Mouse (Mus musculus): ENCODE measurements at regions not wholly inside any gene's neighbourhood (a gene's known extent, or its start where the extent isn't known, plus 50 kb on each side); places are given as distances from the start of the nearest gene placed in this dataset.

DNA sequence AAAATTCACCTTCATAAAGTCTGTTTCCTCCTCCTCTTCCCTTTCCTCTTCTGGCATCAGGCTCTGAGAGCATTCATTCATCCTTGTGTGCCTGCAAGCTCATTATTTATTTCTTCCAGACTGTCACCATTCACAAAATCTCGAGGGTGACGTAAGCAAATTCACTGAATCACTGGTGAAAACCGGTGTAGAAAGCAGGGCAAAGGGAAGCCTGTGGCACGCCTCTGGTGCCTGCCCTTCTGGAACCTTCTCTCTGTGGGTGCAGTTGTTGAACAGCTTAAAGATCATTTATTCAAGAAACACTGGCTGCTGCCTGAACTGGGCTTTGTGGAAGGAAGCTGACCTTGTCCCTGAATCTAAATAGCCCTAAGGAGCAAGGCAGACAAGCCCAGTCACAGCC, 177.0 kb downstream of the Slc38a4 start:
- DNase-seq: no peak

DNA sequence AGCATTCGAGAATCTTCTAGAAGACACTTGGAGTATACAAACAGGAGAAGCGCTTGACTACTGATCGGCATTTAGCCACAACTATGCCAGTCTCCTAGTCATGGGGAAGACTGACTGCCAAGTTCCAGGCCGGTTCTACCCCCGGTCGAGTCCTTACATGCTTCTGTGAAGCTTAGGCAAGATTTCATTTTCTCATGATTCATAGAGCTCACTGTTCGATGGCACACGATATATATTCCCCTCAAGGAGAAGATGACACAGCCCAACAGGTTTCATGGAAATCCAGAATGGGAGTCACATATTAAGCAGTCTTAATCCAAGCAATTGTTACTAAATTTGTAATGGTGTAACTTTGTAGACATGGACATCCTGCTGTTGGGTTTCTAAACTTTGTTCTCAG, 177.8 kb downstream of the Slc38a4 start:
- no peak for DNase-seq

- no peak for DNase-seq
Measured at GRCm38 (mm10) chr15:96877271-96877670, 177.7 kb upstream of the Slc38a2 start.

GRCm38 (mm10) chr15:96874145-96874544, 174.6 kb upstream of the Slc38a2 start:
- no peak for DNase-seq

- no peak for DNase-seq
Measured at GRCm38 (mm10) chr15:96873562-96873961, 174.0 kb upstream of the Slc38a2 start.

DNA sequence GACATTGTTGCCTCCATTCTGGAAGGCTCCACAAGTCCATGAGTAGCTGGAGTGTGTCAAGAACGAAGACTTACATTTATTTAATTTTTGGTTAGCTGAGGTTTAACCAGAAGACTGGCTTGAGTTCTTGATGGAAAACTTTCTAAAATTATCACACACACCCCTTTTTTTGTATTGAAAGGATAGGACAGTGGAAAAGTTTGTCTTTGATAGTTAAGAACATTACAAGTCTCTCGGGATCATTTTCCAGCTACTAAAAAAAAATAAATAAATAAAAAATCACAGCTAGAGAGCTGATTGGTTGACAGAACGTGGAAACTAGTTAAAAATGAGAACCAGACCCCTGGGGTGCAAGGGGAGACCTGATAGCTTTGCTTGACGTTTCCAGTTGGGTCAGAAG, 173.6 kb upstream of the Slc38a2 start:
- no peak for DNase-seq

DNA sequence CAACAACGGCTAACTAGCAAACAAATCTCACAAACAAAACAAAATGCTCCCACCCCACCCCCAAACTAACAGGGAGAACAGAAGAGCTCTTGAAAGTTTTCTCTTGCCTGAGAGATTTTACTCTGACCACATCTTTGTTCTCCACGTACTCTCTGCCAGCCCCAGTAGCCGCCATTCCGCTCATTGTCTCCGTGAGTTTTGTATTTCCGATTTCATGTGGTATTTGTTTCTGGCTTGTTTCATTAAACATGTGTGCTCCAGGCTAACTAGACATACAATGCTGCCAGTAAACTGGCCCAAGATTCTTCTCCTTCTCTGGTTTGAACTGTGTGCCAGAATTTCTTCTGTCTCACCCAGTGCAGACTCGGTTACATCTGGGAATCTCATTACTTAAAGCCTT, 168.2 kb upstream of the Slc38a2 start:
- DNase-seq: no peak

GRCm38 (mm10) chr15:96865932-96866331, 166.4 kb upstream of the Slc38a2 start:
- no peak for DNase-seq

GRCm38 (mm10) chr15:96857709-96858108, 158.2 kb upstream of the Slc38a2 start:
- no peak for DNase-seq

GRCm38 (mm10) chr15:96851970-96852768, 152.6 kb upstream of the Slc38a2 start:
- no peak for DNase-seq

- DNase-seq: no peak
Measured at GRCm38 (mm10) chr15:96848150-96848549, 148.6 kb upstream of the Slc38a2 start.

DNA sequence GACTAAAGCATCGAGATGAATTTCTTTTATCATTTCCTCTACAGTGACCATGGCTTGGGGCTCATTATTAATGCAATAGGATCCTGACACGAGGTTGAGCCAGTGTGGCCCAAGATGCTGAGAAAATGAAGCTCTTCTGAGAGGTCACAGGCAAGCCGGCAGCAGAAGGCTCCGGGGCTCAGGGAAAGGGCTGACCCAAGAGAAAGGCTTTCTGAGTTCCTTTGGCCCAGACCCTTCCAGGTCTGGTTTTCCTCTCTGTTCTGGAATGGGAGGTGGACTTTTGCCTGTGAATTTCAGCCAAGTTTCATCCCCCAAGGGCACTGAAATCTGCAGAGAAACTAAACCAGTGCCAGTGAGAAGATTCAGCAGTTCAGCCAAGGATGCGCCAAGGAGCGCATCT, 145.7 kb upstream of the Slc38a2 start:
- no peak for DNase-seq

DNA sequence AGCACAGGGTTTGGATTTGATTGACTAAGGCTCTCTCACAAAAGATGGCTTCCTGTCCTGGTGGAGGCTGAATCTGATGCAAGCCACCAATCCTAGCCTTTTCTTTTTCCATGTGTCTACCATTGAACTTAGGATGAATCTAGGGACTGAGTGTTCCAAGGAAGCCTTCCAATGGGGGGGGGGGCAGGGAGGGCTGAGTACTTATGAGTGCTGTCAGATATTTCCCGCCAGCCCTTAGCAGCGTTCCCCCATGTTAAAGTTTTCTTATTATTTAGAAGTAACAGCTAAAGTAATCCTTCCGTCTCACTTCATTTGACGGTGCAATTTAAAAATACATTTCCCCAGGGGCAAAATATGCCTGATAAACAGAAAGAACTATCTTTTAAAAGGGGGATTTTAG, 144.8 kb upstream of the Slc38a2 start:
- no peak for DNase-seq

DNA sequence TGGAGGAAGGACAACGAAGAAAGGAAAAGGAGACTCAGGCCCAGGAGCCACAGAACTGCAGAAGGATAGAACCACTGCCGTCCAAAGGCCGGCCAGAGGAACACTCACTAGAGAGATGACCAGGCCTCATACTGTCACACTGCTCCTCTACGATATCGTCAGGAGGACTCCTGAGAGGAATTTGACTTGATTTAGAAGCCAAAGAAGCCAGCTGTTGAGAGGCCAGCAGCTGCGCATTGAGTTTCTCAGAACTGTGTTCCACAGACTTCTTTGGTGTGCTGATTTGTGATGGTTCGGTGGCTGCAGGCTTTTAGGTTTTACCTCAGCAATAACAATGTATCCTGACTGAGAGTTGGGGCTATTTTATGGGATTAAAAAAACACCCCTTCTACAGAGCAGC, 144.1 kb upstream of the Slc38a2 start:
- no peak for DNase-seq

GRCm38 (mm10) chr15:96842881-96843280, 143.4 kb upstream of the Slc38a2 start:
- no peak for DNase-seq

DNA sequence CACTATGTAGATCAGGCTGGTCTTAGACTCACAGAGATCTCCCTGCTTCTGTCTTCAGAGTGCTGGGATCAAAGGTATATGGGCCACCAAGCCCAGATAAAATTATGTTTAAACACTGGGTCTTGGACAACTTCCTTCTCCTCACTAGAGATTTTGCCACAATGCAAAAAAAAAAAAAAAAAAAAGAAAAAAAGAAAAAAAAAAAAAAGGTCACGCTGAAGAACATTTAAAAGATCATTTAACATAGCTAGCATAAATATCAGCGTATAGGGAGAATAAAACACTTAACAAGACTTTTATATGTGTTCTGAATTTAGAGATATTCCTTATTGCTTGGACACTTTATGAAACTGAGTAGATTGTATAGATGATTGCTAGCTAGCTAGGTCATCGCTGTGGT, 137.1 kb upstream of the Slc38a2 start:
- no peak for DNase-seq

- DNase-seq: no peak
Measured at GRCm38 (mm10) chr15:96834862-96835261, 135.3 kb upstream of the Slc38a2 start.

GRCm38 (mm10) chr15:96834162-96834843, 134.8 kb upstream of the Slc38a2 start:
- DNase-seq: no peak

DNA sequence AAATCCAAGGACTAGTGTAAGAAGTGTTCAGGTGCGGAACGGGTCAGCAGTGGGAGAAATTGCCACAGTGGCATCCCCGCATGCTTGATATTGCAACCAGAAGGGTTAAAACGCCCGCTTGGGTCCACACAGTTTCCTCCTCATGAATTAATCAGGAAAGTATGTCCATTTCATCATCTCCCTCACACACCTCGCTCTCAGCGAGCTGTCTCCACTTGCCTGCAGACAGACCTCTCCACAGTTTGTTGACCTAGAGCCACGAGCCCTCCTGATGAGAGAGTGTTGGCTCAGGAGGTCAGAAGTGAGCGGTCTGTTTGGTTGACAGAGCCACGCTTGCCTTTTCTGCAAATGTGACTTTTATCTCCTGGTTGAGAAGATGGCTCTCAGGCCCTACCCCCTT, 132.9 kb upstream of the Slc38a2 start:
- no peak for DNase-seq

- DNase-seq: no peak
Measured at GRCm38 (mm10) chr15:96831256-96831655, 131.7 kb upstream of the Slc38a2 start.

DNA sequence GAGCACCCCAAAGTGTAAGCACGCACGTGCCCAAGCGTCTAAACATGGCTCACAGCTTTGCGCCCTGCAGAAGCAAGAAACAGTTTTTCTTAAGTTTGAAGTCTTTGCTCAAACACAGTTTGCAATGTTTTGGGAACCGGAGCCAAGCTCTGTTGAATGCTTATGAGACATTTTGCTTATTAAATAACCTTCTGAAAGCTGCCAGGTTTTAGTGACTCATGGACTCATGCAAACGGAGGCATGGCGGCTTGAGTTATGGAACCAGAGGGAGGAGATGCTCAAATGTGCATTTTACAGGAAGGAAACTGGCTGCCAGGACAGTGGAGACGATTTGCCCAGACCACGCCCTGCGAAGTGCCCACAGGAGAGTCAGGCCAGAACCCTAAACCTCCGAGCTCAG, 131.0 kb upstream of the Slc38a2 start:
- DNase-seq: no peak

DNA sequence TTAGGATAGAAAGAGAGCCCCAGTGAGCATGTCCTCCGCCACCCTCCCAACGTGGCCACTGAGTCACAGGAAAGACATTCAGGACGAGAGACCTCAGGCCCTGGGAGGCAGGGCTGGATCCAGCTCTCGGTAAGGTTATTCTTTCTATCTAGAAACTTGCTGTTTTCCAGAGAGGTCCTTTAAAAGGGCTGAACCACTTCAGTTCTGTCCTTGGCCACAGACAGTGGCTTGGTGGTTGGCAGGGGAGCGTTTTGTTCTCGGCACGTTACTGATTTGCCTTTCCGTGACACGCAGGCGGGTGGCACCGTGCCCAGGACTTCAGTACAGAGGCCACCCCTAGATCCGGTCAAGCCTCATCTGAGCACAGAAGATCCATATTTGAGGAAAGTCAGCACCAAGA, 130.4 kb upstream of the Slc38a2 start:
- no peak for DNase-seq

GRCm38 (mm10) chr15:96828681-96829080, 129.2 kb upstream of the Slc38a2 start:
- DNase-seq: no peak

DNA sequence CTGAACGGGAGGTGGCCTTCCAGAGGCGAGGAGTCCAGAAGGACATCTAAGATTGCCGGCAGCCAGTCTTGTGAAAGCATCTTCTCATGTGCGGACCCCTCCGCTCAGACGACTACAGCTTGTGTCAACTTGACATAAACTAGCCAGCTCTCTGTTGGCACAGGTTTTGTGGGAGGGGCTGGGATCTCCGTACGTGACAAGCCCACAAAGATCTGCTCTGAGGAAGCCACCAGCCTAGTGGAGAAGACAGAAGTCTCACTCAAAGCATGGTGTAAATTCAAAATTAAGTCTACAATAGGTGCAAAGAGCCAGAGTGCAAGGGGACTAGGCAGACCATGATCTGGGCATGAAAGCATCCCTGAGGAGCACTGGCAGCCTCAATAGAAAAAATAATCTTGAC, 128.4 kb upstream of the Slc38a2 start:
- no peak for DNase-seq

GRCm38 (mm10) chr15:96818435-96818834, 118.9 kb upstream of the Slc38a2 start:
- no peak for DNase-seq
